Mouse (Mus musculus) frontal cortex, postnatal 10 days (tissue): ENCODE measurements around the gene Wdr62.
"Not testable (repeated sequence)": the region's sequence is repeated elsewhere in the genome, so short reads cannot be mapped to it uniquely, and the experiment has no call there.

Source experiments
- DNase-seq, 2 experiments: peaks; one replicate each; pipeline ENCODE4 v3.0.0; 2022; ENCODE audit warnings: low spot score in 2 of 2, mixed read lengths in 1 of 2

The Wdr62 gene

GRCm38 (mm10) chr7:30265531-30265930 lies 14.7 kb downstream of the Wdr62 start:
- no peak for DNase-seq

DNA sequence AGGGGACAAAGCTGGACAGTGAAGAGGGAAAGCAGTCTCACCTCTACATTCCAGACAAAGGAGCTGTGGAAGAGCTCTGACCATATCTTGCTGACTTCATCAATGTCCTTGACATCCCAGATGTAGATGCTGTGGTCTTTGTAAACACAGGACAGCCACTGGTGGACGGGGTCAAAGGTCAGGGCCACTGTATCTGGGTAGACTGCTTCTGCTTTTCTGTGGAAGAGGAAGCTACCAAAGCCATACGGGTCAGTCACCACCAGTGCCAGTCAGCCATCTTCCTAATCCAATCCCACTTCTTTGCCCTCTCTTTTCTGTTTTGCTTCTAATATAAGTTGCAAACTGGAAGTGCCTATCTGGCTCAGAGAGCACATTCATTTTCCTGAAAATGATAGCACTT lies 15.2 kb downstream of the Wdr62 start:
- no peak for DNase-seq

- no peak for DNase-seq
Measured at GRCm38 (mm10) chr7:30251956-30252954, 28.0 kb downstream of the Wdr62 start.

- not testable (repeated sequence) for DNase-seq
Measured at GRCm38 (mm10) chr7:30237374-30237773, 42.8 kb downstream of the Wdr62 start.

DNA sequence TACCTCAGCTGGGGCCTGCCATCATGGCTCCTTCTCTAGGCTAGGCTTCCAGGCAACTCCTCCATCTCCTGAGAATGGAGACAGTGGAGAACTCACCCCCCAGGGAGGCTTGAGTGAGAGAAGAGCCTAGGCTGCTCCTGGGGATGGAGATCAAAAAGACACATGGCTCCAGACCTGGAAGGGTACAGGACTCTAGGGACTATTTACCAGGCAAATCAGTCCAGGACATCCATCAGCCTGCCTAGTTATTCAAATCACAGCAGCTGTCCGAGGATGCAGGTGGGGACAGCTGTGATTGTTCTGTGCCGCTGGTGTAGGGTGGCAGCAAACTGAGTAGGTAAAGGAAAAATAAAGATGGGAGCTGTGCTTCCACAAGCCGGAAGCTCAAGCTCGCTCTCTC lies 44.6 kb downstream of the Wdr62 start, which contains the start of gene Ovol3:
Gene Ovol3 (minus strand): TSS at position 101 of the 400 bp plus-strand sequence.
- no peak for DNase-seq

DNA sequence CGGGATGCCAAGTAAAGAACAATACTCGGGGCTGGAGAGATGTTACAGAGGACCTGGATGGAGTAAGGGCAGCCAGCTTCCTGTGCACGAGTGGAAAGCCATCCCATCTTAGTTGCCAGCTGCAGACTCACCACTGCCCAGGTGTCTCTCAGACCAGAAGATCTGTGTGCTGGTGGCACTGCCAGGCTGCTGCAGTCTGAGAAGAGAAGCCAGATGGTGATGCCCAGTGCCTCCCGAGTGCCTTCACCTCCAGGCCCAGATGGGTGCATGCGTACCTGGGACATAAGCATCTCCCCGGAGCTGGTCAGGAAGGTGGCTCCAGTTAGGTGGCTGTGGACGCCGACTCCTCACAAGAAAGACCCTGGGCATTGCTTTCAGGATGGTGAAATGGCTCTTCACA lies 45.1 kb downstream of the Wdr62 start:
- no peak for DNase-seq

GRCm38 (mm10) chr7:30234276-30234858 lies 45.9 kb downstream of the Wdr62 start:
- no peak for DNase-seq

DNA sequence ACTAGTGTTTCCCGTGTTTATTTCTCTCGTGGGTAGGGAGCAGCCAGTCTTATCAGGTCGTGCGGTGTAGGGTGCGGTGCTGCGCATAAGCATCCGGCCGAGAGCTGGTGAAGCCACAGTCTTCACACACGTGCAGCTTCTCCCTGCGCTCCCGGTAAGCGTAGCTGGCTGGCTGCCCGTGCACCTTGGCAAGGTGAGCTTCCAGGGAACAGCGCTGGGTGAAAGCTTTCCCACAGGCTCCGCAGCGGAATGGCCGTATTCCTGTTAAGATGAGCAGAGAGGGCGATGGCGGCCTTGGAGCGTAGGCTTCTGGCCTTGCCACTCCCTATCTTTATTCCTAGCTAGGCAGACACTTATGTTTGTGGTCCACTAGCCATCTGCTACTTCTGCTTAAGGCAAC lies 46.8 kb downstream of the Wdr62 start:
- DNase-seq, result peak; percentile 27 to 33

- DNase-seq, result peak; percentile 46 to 51
Measured at GRCm38 (mm10) chr7:30232631-30233148, 47.5 kb downstream of the Wdr62 start.

- DNase-seq, result peak; percentile 98 to 99
Measured at GRCm38 (mm10) chr7:30231669-30232454, 48.4 kb downstream of the Wdr62 start, which contains the start of the genes Polr2i and Tbcb. Polr2i (plus strand) TSS chr7:30231948. Tbcb (minus strand) TSS chr7:30232272.

- no peak for DNase-seq
Measured at GRCm38 (mm10) chr7:30231328-30231668, 48.9 kb downstream of the Wdr62 start.

GRCm38 (mm10) chr7:30224206-30224605 lies 56.0 kb downstream of the Wdr62 start:
- no peak for DNase-seq

GRCm38 (mm10) chr7:30222205-30222604 lies 58.0 kb downstream of the Wdr62 start:
- DNase-seq, result no peak

GRCm38 (mm10) chr7:30221433-30221832 lies 58.8 kb downstream of the Wdr62 start:
- no peak for DNase-seq

GRCm38 (mm10) chr7:30220008-30220356 lies 60.2 kb downstream of the Wdr62 start:
- no peak for DNase-seq

GRCm38 (mm10) chr7:30219293-30220007 lies 60.8 kb downstream of the Wdr62 start:
- no peak for DNase-seq

GRCm38 (mm10) chr7:30217277-30217676 lies 62.9 kb downstream of the Wdr62 start:
- no peak for DNase-seq

DNA sequence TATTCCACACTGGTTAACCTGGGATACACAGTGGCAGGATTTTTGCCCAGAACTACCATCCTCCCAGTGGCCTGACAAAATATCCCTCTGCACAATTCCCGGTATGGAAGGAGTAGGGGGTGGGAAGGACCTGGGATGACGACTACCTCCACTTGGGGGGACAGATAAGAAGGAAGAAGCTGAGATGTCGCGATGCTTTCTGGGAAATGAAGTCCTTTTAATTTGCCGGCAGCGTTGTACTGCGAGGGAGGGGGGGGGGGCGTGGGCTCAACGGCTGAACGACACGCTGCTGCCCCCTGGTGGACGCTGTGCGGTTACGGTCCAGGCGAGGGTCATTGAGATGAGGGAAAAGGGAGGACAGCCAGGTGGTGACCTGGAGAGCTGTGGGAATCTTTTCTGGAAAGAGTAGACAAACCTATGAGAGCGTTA lies 63.5 kb downstream of the Wdr62 start:
- peak in 1 of 2 experiments; percentile 59 for DNase-seq

GRCm38 (mm10) chr7:30215875-30216274 lies 64.3 kb downstream of the Wdr62 start:
- DNase-seq, result no peak

GRCm38 (mm10) chr7:30213881-30214280 lies 66.3 kb downstream of the Wdr62 start:
- DNase-seq, result no peak

DNA sequence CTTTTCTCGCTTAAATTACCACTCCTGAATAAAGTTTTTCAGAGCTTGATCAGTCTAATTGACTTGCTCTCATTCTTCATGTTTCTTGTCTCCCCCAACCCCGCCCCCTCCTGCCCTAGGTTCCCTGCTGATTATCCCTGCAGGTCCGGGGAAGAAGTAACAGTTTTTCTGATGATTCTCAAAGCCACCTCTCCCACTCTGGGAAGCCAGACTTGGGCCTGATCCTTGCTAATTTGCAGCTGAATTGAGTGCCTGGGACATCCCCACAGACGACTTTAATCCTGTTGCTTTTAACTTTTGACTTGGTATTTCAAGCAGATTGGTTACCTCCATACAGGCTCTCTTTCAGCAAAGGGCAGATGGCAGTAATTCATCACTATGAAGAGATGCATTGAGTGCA lies 69.2 kb downstream of the Wdr62 start:
- no peak for DNase-seq
